Mouse (Mus musculus) intestine, postnatal 0 days (tissue): ENCODE results near the gene Mark3. TPM values are rescaled to one million over a fixed set of nuclear protein-coding genes. Genes with fewer than 3 reads are reported as not detected.

Source experiments
- ATAC-seq: fragments of 200-750 bp; cut with Nextera tagmentation; 2 replicates; pipeline ENCODE4 v1.8.0; 2017; ENCODE audit warnings: mild to moderate bottlenecking, moderate TSS enrichment, moderate library complexity
- H3K27ac ChIP-seq: fragments of 300-500 bp; sonication (generic); 2 replicates; pipeline ENCODE4 v1.5.1; 2014; ENCODE audit warnings: mild to moderate bottlenecking, low read depth, low read length, moderate library complexity
- H3K27me3 ChIP-seq: fragments of 300-500 bp; sonication (generic); replicated peaks from 2 replicates; pipeline ENCODE4 v1.6.1; 2014; ENCODE audit warnings: low read length, mixed read lengths; ENCODE audit not compliant: control insufficient read depth, insufficient read depth
- H3K36me3 ChIP-seq: fragments of 300-500 bp; sonication (generic); 2 replicates; pipeline ENCODE4 v1.6.1; 2014; ENCODE audit warnings: mild to moderate bottlenecking, moderate library complexity; ENCODE audit not compliant: control insufficient read depth, insufficient read depth
- H3K4me1 ChIP-seq: fragments of 300-500 bp; sonication (generic); replicated peaks from 2 replicates; pipeline ENCODE4 v1.6.1; 2014; ENCODE audit warnings: antibody characterized with exemption, low read length, mixed read lengths; ENCODE audit not compliant: control insufficient read depth, insufficient read depth
- H3K4me2 ChIP-seq: fragments of 300-500 bp; sonication (generic); replicated peaks from 2 replicates; pipeline ENCODE4 v1.6.1; 2014; ENCODE audit warnings: low read depth, mild to moderate bottlenecking, moderate library complexity
- H3K4me3 ChIP-seq: fragments of 300-500 bp; sonication (generic); 2 replicates; pipeline ENCODE4 v1.5.1; 2014; ENCODE audit warnings: low read depth, low read length
- H3K9ac ChIP-seq: fragments of 300-500 bp; sonication (generic); 2 replicates; pipeline ENCODE4 v1.6.1; 2014; ENCODE audit warnings: mild to moderate bottlenecking, low read depth, low read length
- H3K9me3 ChIP-seq: fragments of 300-500 bp; sonication (generic); 2 replicates; pipeline ENCODE4 v1.6.1; 2016; ENCODE audit warnings: mixed run types; ENCODE audit not compliant: control insufficient read depth
- CTCF ChIP-seq: sonication (generic); IDR thresholded peaks from 2 replicates; pipeline ENCODE4 v1.5.1; 2016; ENCODE audit warnings: low read depth, mild to moderate bottlenecking, control low read depth, antibody characterized with exemption, moderate library complexity
- WGBS: fragments of 180-500 bp; shearing (Covaris S2); extraction: QIAGEN DNeasy Blood & Tissue Kit; methylation state at CpG from one replicate; pipeline ENCODE4 v1.1.7; 2014; 5-methylcytosine and 5-hydroxymethylcytosine counted together
- polyA plus RNA-seq: library from polyadenylated mRNA; unstranded; fragments of >200 nt; fragmentation: Nextera tagmentation; extraction: Ambion mirVana; gene quantifications from 2 replicates; pipeline ENCODE4 v1.2.1, GENCODE M21; 2015

The Mark3 gene
- polyA plus RNA-seq, 1 experiment from 2014 or later: 24.7 TPM

- no peak for TF ChIP-seq CTCF
- H3K36me3 ChIP-seq: no peaks in the 10 kb centered on the region
- H3K9me3 ChIP-seq: no peaks in the 10 kb centered on the region
- H3K4me1 ChIP-seq: peaks cover 12% of the 10 kb centered on the region
- peak; percentile 69 for ATAC-seq
- H3K27ac ChIP-seq: peak overlapping the region; percentile 71
- H3K4me3 ChIP-seq: no peak overlapping the region
- 38% methylated on average over 4 of the region's 4 CpGs for WGBS
- no peaks in the 10 kb centered on the region for H3K27me3 ChIP-seq
- H3K4me2 ChIP-seq: no peak overlapping the region
- no peak overlapping the region for H3K9ac ChIP-seq
Observed at GRCm38 (mm10) chr12:111697708-111698107, 123.4 kb downstream of the Mark3 start.

GRCm38 (mm10) chr12:111698346-111698913 is 124.1 kb downstream of the Mark3 start:
- ATAC-seq: peak; percentile 20; the same call in 1 of the 2 replicates
- Histone ChIP-seq H3K4me3 (no peak overlapping the region), H3K36me3 (no peaks in the 10 kb centered on the region), H3K27ac (peak overlapping the region; percentile 71), H3K9ac (no peak overlapping the region), H3K4me1 (peaks cover 10% of the 10 kb centered on the region), H3K9me3 (no peaks in the 10 kb centered on the region), H3K27me3 (no peaks in the 10 kb centered on the region), H3K4me2 (no peak overlapping the region)
- TF ChIP-seq CTCF: no peak
- 79% methylated on average over 6 of the region's 6 CpGs for WGBS

GRCm38 (mm10) chr12:111699542-111699941 is 125.2 kb downstream of the Mark3 start:
- Histone ChIP-seq H3K27me3 (no peaks in the 10 kb centered on the region), H3K36me3 (no peaks in the 10 kb centered on the region), H3K4me2 (no peak overlapping the region), H3K9me3 (no peaks in the 10 kb centered on the region), H3K9ac (no peak overlapping the region), H3K4me1 (peaks cover 3% of the 10 kb centered on the region; the same call in 1 of the 2 replicates), H3K4me3 (no peak overlapping the region), H3K27ac (no peak overlapping the region)
- no peak for TF ChIP-seq CTCF
- 73% methylated on average over 4 of the region's 4 CpGs for WGBS
- ATAC-seq: no peak

GRCm38 (mm10) chr12:111700920-111701458 is 126.7 kb downstream of the Mark3 start:
- TF ChIP-seq CTCF: no peak
- Histone ChIP-seq H3K27ac (no peak overlapping the region), H3K4me1 (no peaks in the 10 kb centered on the region; the same call in 1 of the 2 replicates), H3K4me2 (no peak overlapping the region), H3K4me3 (no peak overlapping the region), H3K9ac (no peak overlapping the region), H3K9me3 (no peaks in the 10 kb centered on the region), H3K27me3 (no peaks in the 10 kb centered on the region), H3K36me3 (no peaks in the 10 kb centered on the region)
- ATAC-seq: no peak
- 56% methylated on average over 9 of the region's 9 CpGs for WGBS

- no peaks in the 10 kb centered on the region for H3K27me3 ChIP-seq
- no peak for ATAC-seq
- H3K9me3 ChIP-seq: no peaks in the 10 kb centered on the region
- H3K4me1 ChIP-seq: no peaks in the 10 kb centered on the region
- no peak overlapping the region for H3K4me3 ChIP-seq
- no peaks in the 10 kb centered on the region for H3K36me3 ChIP-seq
- no peak overlapping the region for H3K4me2 ChIP-seq
- no peak overlapping the region for H3K9ac ChIP-seq
- H3K27ac ChIP-seq: no peak overlapping the region
- TF ChIP-seq CTCF: no peak
- 66% methylated on average over 3 of the region's 3 CpGs for WGBS
Observed at GRCm38 (mm10) chr12:111703301-111703700, 129.0 kb downstream of the Mark3 start.

GRCm38 (mm10) chr12:111704609-111705008 is 130.3 kb downstream of the Mark3 start:
- no peak overlapping the region for H3K4me3 ChIP-seq
- 43% methylated on average over 9 of the region's 9 CpGs for WGBS
- H3K9ac ChIP-seq: no peak overlapping the region
- peaks cover 12% of the 10 kb centered on the region for H3K36me3 ChIP-seq
- H3K4me2 ChIP-seq: 0 out of 2 replicates have a peak overlapping the region, but pooled peaks have one; percentile 3
- H3K27ac ChIP-seq: peak overlapping the region; percentile 36; the same call in 1 of the 2 replicates
- H3K9me3 ChIP-seq: no peaks in the 10 kb centered on the region
- peak; percentile 26; the same call in 1 of the 2 replicates for ATAC-seq
- no peaks in the 10 kb centered on the region for H3K4me1 ChIP-seq
- no peak for TF ChIP-seq CTCF
- H3K27me3 ChIP-seq: no peaks in the 10 kb centered on the region
